Mouse (Mus musculus) CH12.LX (cell line): Measurements from ENCODE around the gene Abcd1. TPM values are rescaled to one million over a fixed set of nuclear protein-coding genes. Genes with fewer than 3 reads are reported as not detected.

ENCODE experiments used
- DNase-seq: peaks from one replicate; pipeline ENCODE4 v3.0.0-alpha.2; 2013; ENCODE audit errors: extremely low read depth
- H3K27ac ChIP-seq: 2 replicates; pipeline ENCODE4 v1.5.1; 2012; ENCODE audit warnings: low read depth, mild to moderate bottlenecking, control low read depth, moderate library complexity; ENCODE audit not compliant: insufficient read depth
- H3K27me3 ChIP-seq: replicated peaks from 2 replicates; pipeline ENCODE3; 2012; ENCODE audit warnings: inconsistent platforms
- H3K36me3 ChIP-seq, 2 experiments: replicated peaks in 1 of 2; 2 replicates each; pipeline versions ENCODE3 to v1.6.1; 2012; ENCODE audit warnings: inconsistent platforms in 1 of 2, low read length in 1 of 2, mild to moderate bottlenecking in 1 of 2, mixed read lengths in 1 of 2, moderate library complexity in 1 of 2; ENCODE audit not compliant: control insufficient read depth in 1 of 2, insufficient read depth in 1 of 2
- H3K4me1 ChIP-seq, 2 experiments: 2 replicates each; pipeline ENCODE4 v1.6.1; 2012; ENCODE audit warnings: inconsistent platforms in 1 of 2, moderate library complexity in 1 of 2; ENCODE audit not compliant: insufficient read depth in 2 of 2, control insufficient read depth in 1 of 2
- H3K4me2 ChIP-seq: 2 replicates; pipeline ENCODE4 v1.6.1; 2012; ENCODE audit warnings: low read depth, mild to moderate bottlenecking, control low read depth; ENCODE audit not compliant: poor library complexity, insufficient read depth, severe bottlenecking
- H3K4me3 ChIP-seq, 3 experiments: fragments of 150-350 bp in 1 of 3; sonication (generic) in 1 of 3; replicated peaks in 1 of 3; 2 replicates each; pipeline versions ENCODE3 to v1.5.1; 2011 to 2012; ENCODE audit warnings: low read depth in 2 of 3, low read length in 2 of 3, mild to moderate bottlenecking in 2 of 3, moderate library complexity in 2 of 3, control low read depth in 1 of 3, improper control_type of control experiment in 1 of 3, inconsistent platforms in 1 of 3, mixed read lengths in 1 of 3; ENCODE audit not compliant: poor library complexity in 1 of 3
- H3K79me2 ChIP-seq: replicated peaks from 2 replicates; pipeline ENCODE4 v1.6.1; 2012; ENCODE audit warnings: mild to moderate bottlenecking, moderate library complexity; ENCODE audit not compliant: control insufficient read depth, poor library complexity, insufficient read depth, severe bottlenecking; ENCODE audit errors: extremely low read depth
- H3K9ac ChIP-seq: 2 replicates; pipeline ENCODE4 v1.6.1; 2012; ENCODE audit warnings: low read depth, mild to moderate bottlenecking, control low read depth, moderate library complexity; ENCODE audit not compliant: insufficient read depth
- H3K9me3 ChIP-seq: replicated peaks from 2 replicates; pipeline ENCODE3; 2012; ENCODE audit warnings: low read length, inconsistent platforms, mixed read lengths
- BHLHE40 ChIP-seq: IDR thresholded peaks from 2 replicates; pipeline ENCODE4 v1.6.1; 2011; ENCODE audit warnings: mild to moderate bottlenecking, low read depth, low read length, improper control_type of control experiment
- ELF1 ChIP-seq: IDR thresholded peaks from 2 replicates; pipeline ENCODE4 v1.6.1; 2014; ENCODE audit warnings: low read depth, mild to moderate bottlenecking, inconsistent platforms, low read length, improper control_type of control experiment
- GABPA ChIP-seq: IDR thresholded peaks from 2 replicates; pipeline ENCODE4 v1.6.1; 2012; ENCODE audit warnings: low read depth, low read length, improper control_type of control experiment, inconsistent platforms; ENCODE audit not compliant: insufficient replicate concordance
- HCFC1 ChIP-seq: IDR thresholded peaks from 2 replicates; pipeline ENCODE4 v1.6.1; 2012; ENCODE audit warnings: low read depth, mild to moderate bottlenecking, inconsistent platforms, low read length, improper control_type of control experiment
- MAX ChIP-seq: IDR thresholded peaks from 2 replicates; pipeline ENCODE4 v1.6.1; 2011; ENCODE audit warnings: low read length, improper control_type of control experiment
- MXI1 ChIP-seq: IDR thresholded peaks from 2 replicates; pipeline ENCODE4 v1.6.1; 2011; ENCODE audit warnings: mild to moderate bottlenecking, low read depth, low read length, improper control_type of control experiment
- NELFE ChIP-seq: IDR thresholded peaks from 2 replicates; pipeline ENCODE4 v1.6.1; 2011; ENCODE audit warnings: low read depth, low read length, improper control_type of control experiment
- POLR2A ChIP-seq: IDR thresholded peaks from 2 replicates; pipeline ENCODE4 v1.6.1; 2011; ENCODE audit warnings: low read depth, mild to moderate bottlenecking, improper control_type of control experiment, low read length
- POLR2AphosphoS2 ChIP-seq: IDR thresholded peaks from 2 replicates; pipeline ENCODE4 v1.6.1; 2011; ENCODE audit warnings: low read depth, low read length, improper control_type of control experiment
- SIN3A ChIP-seq: IDR thresholded peaks from 2 replicates; pipeline ENCODE4 v1.6.1; 2012; ENCODE audit warnings: low read length, improper control_type of control experiment, inconsistent platforms
- ZKSCAN1 ChIP-seq: IDR thresholded peaks from 2 replicates; pipeline ENCODE4 v1.6.1; 2012; ENCODE audit warnings: low read depth, inconsistent platforms, low read length, improper control_type of control experiment, borderline replicate concordance
- dilution Hi-C: fragments of 300-500 bp; cut with MboI; formaldehyde crosslinking; loops from 2 replicates; pipeline ENCODE4 v1.14.3; 2020; ENCODE audit warnings: low sequenced_read_pairs; ENCODE audit not compliant: extremely low pct_unique_long_range_greater_than_20kb, extremely low pct_ligation_motif_present
- in situ Hi-C: fragments of 300-500 bp; cut with MboI; formaldehyde crosslinking; loops from 3 replicates; pipeline ENCODE4 v1.14.3; 2019; ENCODE audit warnings: low sequenced_read_pairs, low pct_ligation_motif_present, low pct_unique_long_range_greater_than_20kb, mixed read lengths
- polyA plus RNA-seq: library from polyadenylated mRNA; unstranded; fragments of >175 nt; gene quantifications from 2 replicates; pipeline ENCODE4 v1.2.1, GENCODE M21; 2012; ENCODE audit warnings: low read depth; ENCODE audit not compliant: insufficient read length
- total RNA-seq, 2 experiments: library from RNA; depleted of rRNA; stranded (reverse); fragments of 300-350 nt in 1 of 2; fragments of >200 nt in 1 of 2; gene quantifications; 2 replicates each; pipeline ENCODE4 v1.2.3; 2012 to 2014

The Abcd1 gene
- total and polyA plus RNA-seq, 3 experiments, result 2.8 to 11.4 (median 5.9) TPM

DNA sequence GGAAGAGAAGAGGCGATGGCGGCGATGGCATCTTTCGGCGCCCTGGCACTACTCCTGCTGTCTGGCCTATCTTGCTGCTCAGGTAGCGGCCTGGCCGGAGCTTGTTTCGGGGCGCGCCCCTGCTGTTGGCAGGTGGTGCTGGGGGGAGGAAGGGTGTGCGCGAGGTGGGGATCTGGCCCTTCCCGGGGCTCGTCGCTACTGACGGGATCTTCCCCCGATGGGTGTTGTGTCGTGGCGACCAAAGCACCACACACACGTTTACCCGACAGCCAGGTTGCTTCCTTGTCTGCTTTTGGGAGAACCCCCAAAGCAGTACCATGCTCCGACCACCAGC is 70.8 kb downstream of the Abcd1 start:
- Histone ChIP-seq H3K4me1 (peaks cover 13 to 46% of the 10 kb centered on the region in 2 experiments), H3K4me2 (peak overlapping the region; percentile 73; the same call in 1 of the 2 replicates), H3K4me3 (peak overlapping the region; percentile 74 to 90 (median 80)), H3K9ac (peak overlapping the region; percentile 91), H3K27me3 (no peaks in the 10 kb centered on the region), H3K36me3 (peaks cover 31 to 49% of the 10 kb centered on the region in 2 experiments), H3K27ac (peak overlapping the region; percentile 50), H3K9me3 (no peaks in the 10 kb centered on the region), H3K79me2 (peaks cover 57% of the 10 kb centered on the region)
- dilution Hi-C loops (no loop called here), in situ Hi-C loops (loop anchor here (25.0 kb wide), 1 partner anchor 600 kb away; the partner anchor contains the start of genes Fam3a and Ikbkg)
- no peak for DNase-seq
- TF ChIP-seq SIN3A, result peak; percentile 77
- TF ChIP-seq POLR2AphosphoS2, result no peak
- no peak for TF ChIP-seq ELF1
- no peak for TF ChIP-seq HCFC1
- TF ChIP-seq MXI1, result peak; percentile 5
- TF ChIP-seq NELFE, result no peak
- TF ChIP-seq POLR2A, result peak; percentile 79; the same call in 1 of the 2 replicates
- no peak for TF ChIP-seq GABPA
- no peak for TF ChIP-seq BHLHE40
- TF ChIP-seq MAX, result peak; percentile 14; the same call in 1 of the 2 replicates
- TF ChIP-seq ZKSCAN1, result no peak

Other genes with a start within 250 kb of the Abcd1 start
- gene Bgn, start 233.0 kb upstream of the Abcd1 start, total RNA-seq (2012; rRNA removed), result not detected in 2 replicates
- gene Bgn, start 233.0 kb upstream of the Abcd1 start, total RNA-seq (2014; rRNA removed), result not detected in 2 replicates
- not detected in 2 replicates for gene Bgn, start 233.0 kb upstream of the Abcd1 start, polyA plus RNA-seq
- not detected in 2 replicates for gene Atp2b3, start 213.5 kb upstream of the Abcd1 start, total RNA-seq (2012; rRNA removed)
- gene Atp2b3, start 213.5 kb upstream of the Abcd1 start, total RNA-seq (2014; rRNA removed), result not detected in 2 replicates
- gene Atp2b3, start 213.5 kb upstream of the Abcd1 start, polyA plus RNA-seq, result not detected in 2 replicates
- 0.17 and 0.29 TPM in 2 replicates for gene Dusp9, start 77.2 kb upstream of the Abcd1 start, total RNA-seq (2012; rRNA removed)
- gene Dusp9, start 77.2 kb upstream of the Abcd1 start, total RNA-seq (2014; rRNA removed), result 0.09 and 0.19 TPM in 2 replicates
- 0.23 and 0.47 TPM in 2 replicates for gene Dusp9, start 77.2 kb upstream of the Abcd1 start, polyA plus RNA-seq
- gene Pnck, start 56.5 kb upstream of the Abcd1 start, total RNA-seq (2012; rRNA removed), result not detected in 2 replicates
- gene Pnck, start 56.5 kb upstream of the Abcd1 start, total RNA-seq (2014; rRNA removed), result not detected in 2 replicates
- not detected in 2 replicates for gene Pnck, start 56.5 kb upstream of the Abcd1 start, polyA plus RNA-seq
- gene Slc6a8, start 43.4 kb upstream of the Abcd1 start, total RNA-seq (2012; rRNA removed), result 3.2 and 4.2 TPM in 2 replicates
- 0.39 and 0.70 TPM in 2 replicates for gene Slc6a8, start 43.4 kb upstream of the Abcd1 start, total RNA-seq (2014; rRNA removed)
- 1.9 and 2.2 TPM in 2 replicates for gene Slc6a8, start 43.4 kb upstream of the Abcd1 start, polyA plus RNA-seq
- 119 and 134 TPM in 2 replicates for gene Bcap31, start 422 bp upstream of the Abcd1 start, total RNA-seq (2012; rRNA removed)
- 239 TPM in 2 replicates for gene Bcap31, start 422 bp upstream of the Abcd1 start, total RNA-seq (2014; rRNA removed)
- gene Bcap31, start 422 bp upstream of the Abcd1 start, polyA plus RNA-seq, result 176 and 181 TPM in 2 replicates
- gene Plxnb3, start 40.5 kb downstream of the Abcd1 start, total RNA-seq (2012; rRNA removed), result 0.42 and 0.59 TPM in 2 replicates
- 0.24 and 0.28 TPM in 2 replicates for gene Plxnb3, start 40.5 kb downstream of the Abcd1 start, total RNA-seq (2014; rRNA removed)
- 0.60 and 0.76 TPM in 2 replicates for gene Plxnb3, start 40.5 kb downstream of the Abcd1 start, polyA plus RNA-seq
- gene Srpk3, start 57.8 kb downstream of the Abcd1 start, total RNA-seq (2012; rRNA removed), result 55.2 and 67.5 TPM in 2 replicates
- 42.7 and 45.7 TPM in 2 replicates for gene Srpk3, start 57.8 kb downstream of the Abcd1 start, total RNA-seq (2014; rRNA removed)
- gene Srpk3, start 57.8 kb downstream of the Abcd1 start, polyA plus RNA-seq, result 46.1 and 52.3 TPM in 2 replicates
- 191 and 219 TPM in 2 replicates for gene Idh3g, start 70.3 kb downstream of the Abcd1 start, total RNA-seq (2012; rRNA removed)
- gene Idh3g, start 70.3 kb downstream of the Abcd1 start, total RNA-seq (2014; rRNA removed), result 225 and 237 TPM in 2 replicates
- gene Idh3g, start 70.3 kb downstream of the Abcd1 start, polyA plus RNA-seq, result 191 and 209 TPM in 2 replicates
- 281 and 350 TPM in 2 replicates for gene Ssr4, start 70.4 kb downstream of the Abcd1 start, total RNA-seq (2012; rRNA removed)
- gene Ssr4, start 70.4 kb downstream of the Abcd1 start, total RNA-seq (2014; rRNA removed), result 389 and 428 TPM in 2 replicates
- 260 and 291 TPM in 2 replicates for gene Ssr4, start 70.4 kb downstream of the Abcd1 start, polyA plus RNA-seq
- 0.42 and 0.72 TPM in 2 replicates for gene Pdzd4, start 108.4 kb downstream of the Abcd1 start, total RNA-seq (2012; rRNA removed)
- gene Pdzd4, start 108.4 kb downstream of the Abcd1 start, total RNA-seq (2014; rRNA removed), result 0.30 and 0.32 TPM in 2 replicates
- gene Pdzd4, start 108.4 kb downstream of the Abcd1 start, polyA plus RNA-seq, result 0.85 and 1.1 TPM in 2 replicates
- 0.34 and 0.46 TPM in 2 replicates for gene Avpr2, start 175.5 kb downstream of the Abcd1 start, total RNA-seq (2012; rRNA removed)
- not detected in 2 replicates for gene Avpr2, start 175.5 kb downstream of the Abcd1 start, total RNA-seq (2014; rRNA removed)
- 0.20 and 0.64 TPM in 2 replicates for gene Avpr2, start 175.5 kb downstream of the Abcd1 start, polyA plus RNA-seq
- gene L1cam, start 179.5 kb downstream of the Abcd1 start, total RNA-seq (2012; rRNA removed), result 0.21 and 0.30 TPM in 2 replicates
- 0.12 and 0.23 TPM in 2 replicates for gene L1cam, start 179.5 kb downstream of the Abcd1 start, total RNA-seq (2014; rRNA removed)
- 0.49 and 0.65 TPM in 2 replicates for gene L1cam, start 179.5 kb downstream of the Abcd1 start, polyA plus RNA-seq
- gene Arhgap4, start 205.3 kb downstream of the Abcd1 start, total RNA-seq (2012; rRNA removed), result 13.6 and 14.3 TPM in 2 replicates
- gene Arhgap4, start 205.3 kb downstream of the Abcd1 start, total RNA-seq (2014; rRNA removed), result 10.9 and 13.9 TPM in 2 replicates
- gene Arhgap4, start 205.3 kb downstream of the Abcd1 start, polyA plus RNA-seq, result 24.1 and 24.5 TPM in 2 replicates
- gene Naa10, start 205.3 kb downstream of the Abcd1 start, total RNA-seq (2012; rRNA removed), result 148 and 184 TPM in 2 replicates
- 152 and 166 TPM in 2 replicates for gene Naa10, start 205.3 kb downstream of the Abcd1 start, total RNA-seq (2014; rRNA removed)
- 144 and 152 TPM in 2 replicates for gene Naa10, start 205.3 kb downstream of the Abcd1 start, polyA plus RNA-seq
- 38.5 and 43.4 TPM in 2 replicates for gene Renbp, start 214.3 kb downstream of the Abcd1 start, total RNA-seq (2012; rRNA removed)
- gene Renbp, start 214.3 kb downstream of the Abcd1 start, total RNA-seq (2014; rRNA removed), result 24.7 and 25.2 TPM in 2 replicates
- 64.7 and 66.3 TPM in 2 replicates for gene Renbp, start 214.3 kb downstream of the Abcd1 start, polyA plus RNA-seq
- gene Hcfc1, start 249.8 kb downstream of the Abcd1 start, total RNA-seq (2012; rRNA removed), result 58.5 and 61.6 TPM in 2 replicates
- 32.9 and 37.6 TPM in 2 replicates for gene Hcfc1, start 249.8 kb downstream of the Abcd1 start, total RNA-seq (2014; rRNA removed)
- 78.1 and 98.2 TPM in 2 replicates for gene Hcfc1, start 249.8 kb downstream of the Abcd1 start, polyA plus RNA-seq